Mouse (Mus musculus): ENCODE data around the gene Arhgap29.

Arhgap29 gene

DNA sequence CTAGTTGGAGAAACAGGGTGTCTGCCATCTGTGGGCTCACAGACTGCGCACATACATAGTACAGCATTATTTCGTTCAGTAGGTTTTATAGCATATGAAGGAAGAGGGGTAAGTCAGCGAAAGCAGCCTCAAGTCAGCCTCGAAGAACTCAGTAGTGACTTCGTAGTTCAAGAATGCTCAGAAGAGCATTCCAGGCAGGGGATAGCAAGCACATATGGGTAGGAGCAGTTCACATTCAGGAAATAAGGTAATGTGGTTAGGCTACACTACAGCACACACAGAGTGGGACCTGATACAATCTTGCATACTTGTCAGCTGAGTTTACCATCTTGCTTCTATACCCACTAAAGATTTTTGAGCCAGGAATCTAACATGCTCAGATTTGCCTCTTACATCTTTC is 58.0 kb downstream of the Arhgap29 start:
- DNase-seq (ENCODE audit: low spot score in 2 of 2), result no peak

GRCm38 (mm10) chr3:122012464-122012863 is 60.1 kb downstream of the Arhgap29 start:
- DNase-seq (ENCODE audit: low spot score in 2 of 2), result no peak

DNA sequence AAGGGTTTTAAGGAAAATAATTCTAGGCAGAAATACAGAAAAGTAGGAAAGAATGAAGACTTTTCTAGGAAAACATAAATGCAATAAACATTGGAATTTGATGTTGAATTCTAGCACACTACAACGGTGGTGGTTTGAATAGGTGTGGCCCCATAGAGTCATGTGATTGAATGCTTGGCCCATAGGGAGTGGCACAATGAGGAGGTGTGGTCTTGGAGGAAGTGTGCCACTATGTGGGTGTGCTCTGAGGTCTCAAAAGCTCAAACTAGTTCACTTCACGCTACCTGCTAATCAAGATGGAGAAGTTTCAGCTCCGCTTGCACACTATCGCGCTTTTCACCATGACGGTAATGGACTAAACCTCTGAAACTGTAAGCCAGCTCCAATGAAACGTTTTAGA is 66.1 kb downstream of the Arhgap29 start:
- no peak for DNase-seq (ENCODE audit: low spot score in 2 of 2)

- no peak for DNase-seq (ENCODE audit: low spot score in 2 of 2)
Observed at GRCm38 (mm10) chr3:122019159-122019558, 66.8 kb downstream of the Arhgap29 start.

DNA sequence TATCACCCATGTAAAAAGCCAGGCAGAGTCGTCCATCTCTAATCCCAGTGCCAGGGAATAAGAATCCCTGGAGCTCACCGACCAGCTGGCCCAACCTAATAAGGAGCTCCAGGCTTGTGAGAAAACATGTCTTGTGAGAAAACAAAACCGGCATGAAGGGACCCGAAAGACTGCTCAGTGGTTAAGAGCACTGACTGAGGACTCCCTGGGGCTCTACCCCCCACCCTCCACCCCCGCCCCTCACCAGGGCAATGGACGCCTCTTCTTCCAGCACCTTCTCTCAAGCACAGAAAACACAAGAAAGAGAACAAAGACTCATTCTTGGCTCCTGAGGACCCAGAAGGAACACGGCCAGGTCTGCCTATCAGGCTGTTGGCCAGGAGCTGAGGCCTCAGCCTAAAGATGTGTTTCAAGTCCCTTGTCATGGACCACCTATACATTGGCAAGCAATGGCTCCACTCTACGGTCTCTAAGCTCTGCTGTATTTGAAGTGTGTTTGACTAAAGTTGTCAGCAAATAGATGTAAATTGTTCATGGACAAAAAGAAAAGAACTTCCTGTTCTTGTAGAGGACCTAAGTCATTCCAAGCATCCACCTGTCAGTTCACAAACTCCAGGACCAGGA is 68.8 kb downstream of the Arhgap29 start:
- DNase-seq (ENCODE audit: low spot score in 2 of 2), result no peak

DNA sequence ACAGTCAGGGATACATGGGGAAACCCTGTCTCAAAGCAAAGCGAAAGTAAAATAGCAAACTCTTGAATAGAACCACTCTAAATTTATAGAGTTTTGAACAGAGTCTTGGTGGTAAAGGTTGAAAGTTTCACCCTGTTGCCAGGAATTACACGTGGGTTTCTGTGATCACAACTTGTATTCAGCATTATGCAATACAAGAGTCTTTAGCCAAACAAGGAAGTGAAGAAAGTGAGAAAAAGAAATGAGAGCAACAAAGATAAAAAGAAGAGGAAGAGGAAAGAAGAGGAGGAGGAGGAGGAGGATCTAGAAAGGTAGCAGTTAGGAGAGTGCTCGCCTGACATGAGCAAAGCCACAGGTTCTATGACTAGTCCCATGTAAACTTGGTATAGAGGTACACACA is 70.0 kb downstream of the Arhgap29 start:
- DNase-seq (ENCODE audit: low spot score in 2 of 2), result no peak

GRCm38 (mm10) chr3:122026676-122027075 is 74.3 kb downstream of the Arhgap29 start:
- no peak for DNase-seq (ENCODE audit: low spot score in 2 of 2)

DNA sequence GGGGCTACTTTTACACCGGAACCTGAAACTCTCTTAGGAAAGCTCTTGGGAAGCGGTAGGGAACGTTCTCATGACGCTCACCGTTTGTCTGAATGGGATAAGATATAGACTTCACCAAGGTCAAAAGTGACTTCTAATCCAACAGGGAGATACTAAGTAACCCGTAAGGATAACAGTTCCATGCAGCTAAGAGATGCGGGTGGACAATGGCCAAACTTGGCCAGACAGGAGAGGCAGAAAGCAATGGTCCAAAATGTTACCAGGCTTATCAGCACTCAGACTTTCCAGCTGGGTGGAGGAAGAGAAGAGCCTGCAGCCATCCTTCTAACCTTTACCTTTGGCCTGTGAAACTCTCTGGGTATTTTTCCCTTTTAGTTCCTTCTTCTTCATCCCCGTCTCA is 75.4 kb downstream of the Arhgap29 start:
- DNase-seq (ENCODE audit: low spot score in 2 of 2), result no peak

GRCm38 (mm10) chr3:122033248-122033837 is 81.0 kb downstream of the Arhgap29 start:
- DNase-seq (ENCODE audit: low spot score in 2 of 2), result no peak

DNA sequence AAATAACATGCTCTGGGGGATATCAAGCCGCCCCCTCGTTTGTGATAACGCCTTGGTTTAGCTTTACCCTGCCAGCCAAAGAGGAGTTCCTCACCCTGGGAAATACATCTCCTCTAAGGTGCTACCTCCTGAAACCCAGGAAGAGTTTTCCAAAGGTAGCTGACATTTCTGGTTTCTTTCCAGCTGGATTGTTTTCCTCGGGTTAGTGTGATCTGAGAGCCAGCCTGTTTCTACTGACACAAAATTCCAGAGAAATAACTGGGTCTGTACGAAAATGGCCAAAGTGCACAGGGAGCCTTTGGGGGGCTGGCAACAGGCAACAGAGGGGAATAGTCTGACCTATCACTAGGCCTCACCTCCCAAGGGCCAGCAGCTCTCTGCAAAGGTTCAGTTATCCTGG is 81.9 kb downstream of the Arhgap29 start:
- DNase-seq (ENCODE audit: low spot score in 2 of 2), result no peak

DNA sequence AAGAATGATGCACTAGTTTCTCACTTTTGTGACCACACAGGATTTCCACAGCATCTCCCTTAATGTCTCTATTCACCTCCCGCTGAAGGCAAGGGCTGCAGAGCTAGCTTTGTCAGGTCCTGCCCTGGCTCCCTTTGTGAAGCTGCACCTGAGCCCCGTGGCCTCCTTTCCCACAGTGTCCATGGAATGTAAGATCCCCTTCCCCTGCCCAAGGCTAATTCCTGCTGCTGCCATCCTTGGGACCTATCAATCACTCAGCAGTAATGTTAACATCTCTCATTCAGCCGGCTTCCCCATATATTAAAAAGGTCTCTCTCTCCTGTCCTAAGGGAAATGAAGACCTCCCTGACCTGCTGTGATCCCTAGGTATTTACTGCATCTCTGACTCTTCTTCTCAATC is 82.8 kb downstream of the Arhgap29 start:
- no peak for DNase-seq (ENCODE audit: low spot score in 2 of 2)

DNA sequence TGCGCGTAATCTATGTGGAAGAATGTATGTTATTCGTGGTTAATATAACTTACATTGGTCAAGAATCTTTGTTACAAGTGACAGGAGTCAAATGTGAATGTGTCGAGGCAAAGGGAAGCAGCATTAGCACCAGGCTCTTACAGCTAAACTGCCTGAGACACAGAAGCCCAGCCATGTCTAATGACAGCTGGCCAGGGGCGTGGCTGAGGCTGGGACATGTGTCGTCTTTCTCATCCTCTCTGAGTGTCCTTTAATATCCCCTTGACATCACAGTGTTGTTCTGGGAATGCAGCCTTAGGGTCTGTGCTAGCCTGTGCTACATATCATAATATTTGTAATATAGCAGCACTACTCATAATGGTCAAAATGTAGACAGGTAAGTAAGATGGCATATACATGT is 88.2 kb downstream of the Arhgap29 start:
- no peak for DNase-seq (ENCODE audit: low spot score in 2 of 2)

DNA sequence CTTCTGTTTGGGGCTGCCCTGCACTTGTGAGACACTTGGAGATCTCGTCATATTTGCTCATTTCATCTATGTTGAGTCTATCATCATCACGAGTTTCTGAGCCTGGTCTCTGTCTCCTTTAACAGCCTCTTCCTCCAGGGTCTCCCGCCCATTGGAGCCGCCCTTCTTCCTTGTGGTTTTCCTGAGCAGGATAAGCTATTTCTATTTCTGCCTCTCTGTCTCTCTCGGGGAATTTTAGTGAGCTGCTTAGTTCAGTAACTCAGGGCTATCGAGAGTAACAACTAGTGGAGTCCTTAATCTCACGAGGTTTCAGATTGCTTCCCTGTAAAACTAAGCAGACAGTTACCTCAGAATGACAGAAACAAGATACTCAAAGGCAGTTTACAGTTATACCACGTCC is 90.8 kb downstream of the Arhgap29 start:
- no peak for DNase-seq (ENCODE audit: low spot score in 2 of 2)

GRCm38 (mm10) chr3:122043799-122044547 is 91.6 kb downstream of the Arhgap29 start, which contains the start of gene Abca4:
Gene Abca4, plus strand, starts transcription at chr3:122044443.
- DNase-seq (ENCODE audit: low spot score in 2 of 2), result no peak

DNA sequence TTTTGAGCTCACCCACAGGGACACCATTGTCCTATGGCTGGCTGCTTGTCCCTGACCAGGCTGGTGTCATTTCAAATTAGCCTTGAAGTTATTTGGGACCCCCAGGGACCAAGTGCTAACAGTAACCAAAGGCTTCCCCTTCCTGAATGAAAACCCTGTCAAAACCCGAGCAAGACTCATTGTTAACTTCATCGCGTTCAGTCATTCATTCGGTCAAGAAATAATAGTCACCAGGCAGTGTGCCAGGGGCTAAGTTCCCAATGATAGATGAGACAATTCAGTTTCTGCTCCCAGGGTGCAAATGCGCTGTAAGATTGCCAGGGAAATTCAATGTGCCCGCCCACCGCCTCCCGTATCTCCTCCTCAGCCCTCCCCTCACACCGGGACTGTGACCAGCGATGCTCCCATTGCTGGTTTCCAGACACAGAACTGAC is 93.9 kb downstream of the Arhgap29 start:
- no peak for DNase-seq (ENCODE audit: low spot score in 2 of 2)

GRCm38 (mm10) chr3:122047402-122047801 is 95.1 kb downstream of the Arhgap29 start:
- DNase-seq (ENCODE audit: low spot score in 2 of 2), result no peak

GRCm38 (mm10) chr3:122047921-122048861 is 95.8 kb downstream of the Arhgap29 start:
- DNase-seq (ENCODE audit: low spot score in 2 of 2), result peak; percentile 59 to 66

GRCm38 (mm10) chr3:122049158-122049557 is 96.8 kb downstream of the Arhgap29 start:
- no peak for DNase-seq (ENCODE audit: low spot score in 2 of 2)

- no peak for DNase-seq (ENCODE audit: low spot score in 2 of 2)
Observed at GRCm38 (mm10) chr3:122058439-122059198, 106.3 kb downstream of the Arhgap29 start.

- no peak for DNase-seq (ENCODE audit: low spot score in 2 of 2)
Observed at GRCm38 (mm10) chr3:122062586-122062985, 110.2 kb downstream of the Arhgap29 start.
